In the genomic region with DNA sequence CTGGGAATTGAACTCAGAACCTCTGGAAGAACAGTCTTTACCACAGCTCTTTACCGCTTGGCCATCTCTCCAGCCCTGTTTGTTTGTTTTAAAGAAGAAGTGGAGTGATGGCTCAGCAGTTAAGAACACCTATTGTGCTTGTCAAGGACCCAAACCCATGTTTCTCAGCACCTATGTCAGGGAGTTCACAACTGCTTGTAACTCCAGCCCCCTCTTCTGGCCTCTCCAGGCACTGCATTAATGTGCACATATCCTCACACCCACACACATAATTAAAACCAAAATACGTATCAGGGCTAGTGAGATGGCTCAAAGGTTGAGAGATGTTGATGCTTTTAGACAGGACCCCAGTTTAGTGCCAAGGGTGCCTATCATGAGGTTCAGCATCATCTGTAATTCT, we compare ENCODE assay signal across 11 mouse cellular contexts.
DNase-seq lines count a peak whose midpoint lies in the region; ATAC-seq and TF ChIP-seq lines count a peak whose summit lies in the region.
"Had no signal": no experiment of that assay in that cellular context is flagged by ENCODE, and none has a peak within 500 bp of the region (broad histone marks: within the 10 kb centered on the region; RNA-seq: fewer than 3 reads in every experiment).

No protein-coding gene starts in this region.

- DNase-seq in kidney, postnatal 0 days (ENCODE audit: low spot score): no peak
- DNase-seq in kidney, adult 9 months: no peak
- DNase-seq in thymus, adult 2 months: peak; percentile 22
- DNase-seq in thymus, postnatal 0 days (ENCODE audit: low spot score): no peak
- DNase-seq in MEL (ENCODE audit: low read depth, low spot score): peak; percentile 42
- DNase-seq in forebrain, embryonic 11.5 days (ENCODE audit: low spot score): no peak
- no peak for DNase-seq in heart, adult 18-20 months
- DNase-seq: kidney, postnatal 10 days; liver, embryonic 13.5 days had no signal

- no peak overlapping the region for H3K4me2 ChIP-seq in kidney, postnatal 0 days (ENCODE audit: low read length)
- H3K4me2 ChIP-seq in forebrain, embryonic 11.5 days (ENCODE audit: low read depth, low read length, severe bottlenecking): no peak overlapping the region
- H3K4me2 ChIP-seq: hindbrain, embryonic 14.5 days; liver, embryonic 13.5 days had no signal

- H3K9me3 ChIP-seq in kidney, postnatal 0 days (replicated peaks; ENCODE audit: low read length): no peaks in the 10 kb centered on the region
- no peaks in the 10 kb centered on the region for H3K9me3 ChIP-seq in MEL (replicated peaks; ENCODE audit: insufficient read depth, low read length)
- H3K9me3 ChIP-seq in forebrain, embryonic 11.5 days (ENCODE audit: control insufficient read depth, low read length): no peaks in the 10 kb centered on the region
- H3K9me3 ChIP-seq: liver, embryonic 13.5 days had no signal

- no peaks in the 10 kb centered on the region for H3K79me2 ChIP-seq in MEL (ENCODE audit: control insufficient read depth, insufficient read depth, low read length, poor library complexity)

- TF ChIP-seq POLR2A in thymus, adult 2 months (IDR thresholded peaks at IDR 0.05; ENCODE audit: control insufficient read depth, extremely low read depth, insufficient read depth, low read length, poor library complexity): no peak
- no peak for TF ChIP-seq POLR2A in MEL (IDR thresholded peaks at IDR 0.05; ENCODE audit: control insufficient read depth in 1 of 2, insufficient read depth in 1 of 2, low read depth in 1 of 2, low read length in 2 of 2, poor library complexity in 1 of 2)

- H3K9ac ChIP-seq in kidney, postnatal 0 days (ENCODE audit: low read depth, low read length): no peak overlapping the region
- no peak overlapping the region for H3K9ac ChIP-seq in MEL (ENCODE audit: control insufficient read depth, low read depth, low read length, poor library complexity, severe bottlenecking)
- H3K9ac ChIP-seq in forebrain, embryonic 11.5 days (ENCODE audit: low read length): no peak overlapping the region
- H3K9ac ChIP-seq: hindbrain, embryonic 14.5 days; liver, embryonic 13.5 days had no signal

- no peak for TF ChIP-seq EP300 in MEL (IDR thresholded peaks at IDR 0.05; ENCODE audit: low read depth in 1 of 2, low read length in 2 of 2)

- no peak overlapping the region for H3K4me3 ChIP-seq in kidney, postnatal 0 days (replicated peaks; ENCODE audit: low read depth, low read length)
- H3K4me3 ChIP-seq in thymus, adult 2 months (ENCODE audit: control insufficient read depth, insufficient read depth, low read length): no peak overlapping the region
- no peak overlapping the region for H3K4me3 ChIP-seq in MEL (ENCODE audit: control insufficient read depth in 1 of 2, insufficient read depth in 1 of 2, low read depth in 2 of 2, low read length in 2 of 2)
- H3K4me3 ChIP-seq in forebrain, embryonic 11.5 days (ENCODE audit: low read depth, low read length): no peak overlapping the region
- H3K4me3 ChIP-seq: liver, embryonic 13.5 days had no signal

- H3K27me3 ChIP-seq in kidney, postnatal 0 days (ENCODE audit: insufficient read depth, low read length): no peaks in the 10 kb centered on the region
- H3K27me3 ChIP-seq in thymus, adult 2 months (ENCODE audit: control insufficient read depth, insufficient read depth, low read length): no peaks in the 10 kb centered on the region
- no peaks in the 10 kb centered on the region; a peak in 2 of 4 replicates for H3K27me3 ChIP-seq in MEL (ENCODE audit: control insufficient read depth in 1 of 2, insufficient read depth in 2 of 2, low read length in 2 of 2)
- no peaks in the 10 kb centered on the region for H3K27me3 ChIP-seq in forebrain, embryonic 11.5 days (ENCODE audit: control insufficient read depth, insufficient read depth, low read length)
- H3K27me3 ChIP-seq: liver, embryonic 13.5 days had no signal

- TF ChIP-seq RAD21 in MEL (IDR thresholded peaks at IDR 0.05; ENCODE audit: low read depth, low read length): peak; percentile 25

- H3K4me1 ChIP-seq in kidney, postnatal 0 days (replicated peaks; ENCODE audit: insufficient read depth, low read length): no peaks in the 10 kb centered on the region
- H3K4me1 ChIP-seq in thymus, adult 2 months (replicated peaks; ENCODE audit: control insufficient read depth, insufficient read depth, low read length): no peaks in the 10 kb centered on the region
- H3K4me1 ChIP-seq in MEL (ENCODE audit: control insufficient read depth in 1 of 2, insufficient read depth in 2 of 2, low read length in 2 of 2): no peaks in the 10 kb centered on the region
- no peaks in the 10 kb centered on the region for H3K4me1 ChIP-seq in forebrain, embryonic 11.5 days (replicated peaks; ENCODE audit: control insufficient read depth, insufficient read depth, low read length)

- no peaks in the 10 kb centered on the region for H3K36me3 ChIP-seq in kidney, postnatal 0 days (ENCODE audit: insufficient read depth, low read length)
- no peaks in the 10 kb centered on the region for H3K36me3 ChIP-seq in thymus, adult 2 months (ENCODE audit: control insufficient read depth, insufficient read depth, low read length)
- no peaks in the 10 kb centered on the region for H3K36me3 ChIP-seq in MEL (ENCODE audit: control insufficient read depth in 1 of 2, insufficient read depth in 2 of 2, low read length in 2 of 2)
- H3K36me3 ChIP-seq in forebrain, embryonic 11.5 days (ENCODE audit: control insufficient read depth, insufficient read depth, low read length): no peaks in the 10 kb centered on the region
- H3K36me3 ChIP-seq: liver, embryonic 13.5 days had no signal

- WGBS in kidney, postnatal 0 days: 83% methylated on average over 2 of the region's 2 CpGs
- whole genome bisulfite sequencing in thymus, adult 2 months: 93% methylated on average over 2 of the region's 2 CpGs
- 89% methylated on average over 2 of the region's 2 CpGs for WGBS in forebrain, embryonic 11.5 days

- TF ChIP-seq CTCF in kidney, postnatal 0 days (IDR thresholded peaks at IDR 0.05; ENCODE audit: low read depth): peak; percentile 28; the same call in 1 of the 2 replicates
- no peak for TF ChIP-seq CTCF in thymus, adult 2 months (IDR thresholded peaks at IDR 0.05; ENCODE audit: borderline replicate concordance, control insufficient read depth, extremely low read depth, insufficient read depth, low read length, poor library complexity)
- TF ChIP-seq CTCF in MEL (IDR thresholded peaks at IDR 0.05 in 2 of 3, conservative IDR thresholded peaks at IDR 0.05 in 1 of 3; ENCODE audit: control insufficient read depth in 1 of 3, insufficient read depth in 1 of 3, low read depth in 2 of 3, low read length in 3 of 3, poor library complexity in 1 of 3, severe bottlenecking in 1 of 3): peak; percentile 24 to 44 (median 39); a peak in 5 of 6 replicates

- H3K27ac ChIP-seq in kidney, postnatal 0 days: no peak overlapping the region
- no peak overlapping the region for H3K27ac ChIP-seq in thymus, adult 2 months (ENCODE audit: control insufficient read depth, insufficient read depth, low read length)
- no peak overlapping the region for H3K27ac ChIP-seq in MEL (ENCODE audit: control insufficient read depth, low read depth, low read length)
- H3K27ac ChIP-seq in forebrain, embryonic 11.5 days (ENCODE audit: low read depth, low read length): no peak overlapping the region
- H3K27ac ChIP-seq: hindbrain, embryonic 14.5 days; liver, embryonic 13.5 days had no signal

- ATAC-seq in kidney, postnatal 0 days (replicated peaks; ENCODE audit: low FRiP score, low read depth): no peak
- peak; percentile 65 for ATAC-seq in megakaryocyte progenitor cell, adult 5-6 weeks (replicated peaks; ENCODE audit: poor library complexity)
- ATAC-seq in forebrain, embryonic 11.5 days (replicated peaks; ENCODE audit: low FRiP score): no peak

TF ChIP-seq in MEL, 35 proteins besides CTCF, POLR2A, EP300 and RAD21:
- TF ChIP-seq ELF1 (IDR thresholded peaks at IDR 0.05; ENCODE audit: low read depth, low read length) (no peak), SMC3 (IDR thresholded peaks at IDR 0.05; ENCODE audit: low read depth, low read length) (0 out of 2 replicates have a peak, but pooled peaks have one; percentile 17)

Comparison
In these comparisons a context has a peak if more than half of its experiments do, and no peak if none do; other contexts are left out.
1. DNase-seq: peak in thymus, adult 2 months (single experiment) and MEL (single experiment); none in kidney, postnatal 0 days (single experiment), kidney, adult 9 months (single experiment), thymus, postnatal 0 days (single experiment), forebrain, embryonic 11.5 days (single experiment) and heart, adult 18-20 months (0 of 2).